ENCODE assay signal across 20 mouse cellular contexts in the genomic region with DNA sequence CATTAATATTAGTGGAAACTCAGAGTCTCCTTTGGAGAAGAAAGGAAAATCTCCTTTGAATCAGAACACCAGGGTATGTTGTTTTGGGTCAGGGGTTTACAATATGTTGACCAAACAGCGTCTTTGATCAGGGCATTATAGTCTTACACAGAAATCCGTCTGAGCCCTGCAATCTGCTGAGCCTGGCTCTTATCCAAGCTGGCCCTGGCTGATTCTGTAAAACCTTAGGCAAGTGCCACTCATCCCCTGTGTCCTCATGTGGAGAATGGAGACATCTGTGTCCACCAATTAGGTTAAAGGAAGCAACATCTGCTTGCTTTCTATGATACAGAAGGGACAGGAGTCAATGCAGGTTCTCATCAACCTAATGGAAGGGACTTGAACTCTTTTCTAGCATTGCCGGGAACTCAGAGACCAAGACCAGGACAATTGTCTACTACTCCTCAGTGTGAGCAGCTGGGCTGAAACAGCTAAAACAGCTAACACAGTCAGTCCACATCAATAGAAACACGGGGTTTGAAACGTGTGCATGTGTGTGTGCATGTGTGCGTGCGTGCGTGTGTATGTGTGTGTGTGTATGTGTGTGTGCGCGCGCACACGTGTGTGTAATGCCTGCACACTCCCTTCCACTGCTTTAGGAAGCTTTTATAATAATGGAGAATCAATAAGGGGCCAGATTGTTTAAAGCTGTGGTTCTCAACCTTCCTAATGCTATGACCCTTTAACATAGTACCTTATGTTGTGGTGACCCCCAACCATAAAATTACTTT. TPM values are rescaled to one million over a fixed set of nuclear protein-coding genes. Genes with fewer than 3 reads are reported as not detected.
A peak's percentile ranks its signal among the peaks of the same experiment; 100 is the strongest.
DNase-seq lines count a peak whose midpoint lies in the region; ATAC-seq and TF ChIP-seq lines count a peak whose summit lies in the region.
"Had no signal": no experiment of that assay in that cellular context is flagged by ENCODE, and none has a peak within 500 bp of the region (broad histone marks: within the 10 kb centered on the region; RNA-seq: fewer than 3 reads in every experiment).

No protein-coding gene starts in this region.

- peak; percentile 39 for DNase-seq in adrenal gland, postnatal 10 days
- DNase-seq in adrenal gland, postnatal 25 days, result no peak
- peak; percentile 84 for DNase-seq in heart, adult 11 months
- DNase-seq in heart, postnatal 4 days, result no peak
- DNase-seq in intestine, embryonic 14.5 days (ENCODE audit: low spot score), result peak; percentile 42
- DNase-seq in midbrain, postnatal 0 days (ENCODE audit: low spot score), result peak; percentile 53
- no peak for DNase-seq in T-cell, adult 2 months (ENCODE audit: low spot score)
- DNase-seq: adrenal gland, postnatal 36 days; gastrocnemius, postnatal 14 days; heart, postnatal 10 days; kidney, postnatal 25 days; layer of hippocampus, adult 9-11 months; lung, adult 2 months; lung, postnatal 4 days; right cerebral cortex, adult 18-20 months; thymus, postnatal 14 days had no signal

- no peak for TF ChIP-seq CTCF in intestine, postnatal 0 days (IDR thresholded peaks at IDR 0.05; ENCODE audit: low read depth)
- no peak for TF ChIP-seq CTCF in midbrain, postnatal 0 days (IDR thresholded peaks at IDR 0.05)

- no peaks in the 10 kb centered on the region for H3K9me3 ChIP-seq in intestine, embryonic 14.5 days (ENCODE audit: control insufficient read depth, low read length)
- no peaks in the 10 kb centered on the region for H3K9me3 ChIP-seq in intestine, postnatal 0 days (ENCODE audit: control insufficient read depth)
- H3K9me3 ChIP-seq in midbrain, postnatal 0 days (ENCODE audit: low read length), result no peaks in the 10 kb centered on the region
- H3K9me3 ChIP-seq: embryonic facial prominence, embryonic 15.5 days; neural tube, embryonic 12.5 days had no signal

- ATAC-seq in intestine, embryonic 14.5 days (replicated peaks; ENCODE audit: low FRiP score, low TSS enrichment, low read depth), result no peak
- ATAC-seq in intestine, postnatal 0 days, result no peak
- ATAC-seq in midbrain, postnatal 0 days (ENCODE audit: low FRiP score), result no peak
- ATAC-seq: intestine, embryonic 16.5 days had no signal

- no peaks in the 10 kb centered on the region for H3K27me3 ChIP-seq in intestine, embryonic 14.5 days (replicated peaks; ENCODE audit: control insufficient read depth, insufficient read depth, low read length)
- H3K27me3 ChIP-seq in intestine, postnatal 0 days (replicated peaks; ENCODE audit: control insufficient read depth, insufficient read depth, low read length), result no peaks in the 10 kb centered on the region
- no peaks in the 10 kb centered on the region for H3K27me3 ChIP-seq in midbrain, postnatal 0 days (ENCODE audit: insufficient read depth, low read length)
- H3K27me3 ChIP-seq: embryonic facial prominence, embryonic 15.5 days; neural tube, embryonic 12.5 days had no signal

- peaks cover 8% of the 10 kb centered on the region for H3K4me1 ChIP-seq in intestine, embryonic 14.5 days (replicated peaks; ENCODE audit: control insufficient read depth, insufficient read depth, low read length)
- no peaks in the 10 kb centered on the region for H3K4me1 ChIP-seq in intestine, postnatal 0 days (replicated peaks; ENCODE audit: control insufficient read depth, insufficient read depth, low read length)
- H3K4me1 ChIP-seq in midbrain, postnatal 0 days (ENCODE audit: insufficient read depth, low read length), result peaks cover 13% of the 10 kb centered on the region
- H3K4me1 ChIP-seq: neural tube, embryonic 12.5 days had no signal

- H3K36me3 ChIP-seq in intestine, embryonic 14.5 days (ENCODE audit: control insufficient read depth, insufficient read depth, low read length), result no peaks in the 10 kb centered on the region
- H3K36me3 ChIP-seq in intestine, postnatal 0 days (ENCODE audit: control insufficient read depth, insufficient read depth), result no peaks in the 10 kb centered on the region
- no peaks in the 10 kb centered on the region for H3K36me3 ChIP-seq in midbrain, postnatal 0 days (ENCODE audit: insufficient read depth, low read length)
- H3K36me3 ChIP-seq: embryonic facial prominence, embryonic 15.5 days; neural tube, embryonic 12.5 days had no signal

- H3K9ac ChIP-seq in intestine, embryonic 14.5 days (ENCODE audit: low read length), result no peak overlapping the region
- H3K9ac ChIP-seq in intestine, postnatal 0 days (ENCODE audit: low read depth, low read length), result no peak overlapping the region
- no peak overlapping the region for H3K9ac ChIP-seq in midbrain, postnatal 0 days (replicated peaks; ENCODE audit: low read length, poor library complexity, severe bottlenecking)
- H3K9ac ChIP-seq: embryonic facial prominence, embryonic 15.5 days; neural tube, embryonic 12.5 days had no signal

- H3K27ac ChIP-seq in intestine, embryonic 14.5 days (ENCODE audit: low read depth), result no peak overlapping the region
- H3K27ac ChIP-seq in intestine, postnatal 0 days (ENCODE audit: low read depth, low read length), result no peak overlapping the region
- no peak overlapping the region for H3K27ac ChIP-seq in midbrain, postnatal 0 days (ENCODE audit: low read depth, low read length)
- H3K27ac ChIP-seq: embryonic facial prominence, embryonic 15.5 days; neural tube, embryonic 12.5 days had no signal

- H3K4me2 ChIP-seq in intestine, embryonic 14.5 days (ENCODE audit: low read length), result no peak overlapping the region
- H3K4me2 ChIP-seq in intestine, postnatal 0 days (replicated peaks; ENCODE audit: low read depth), result no peak overlapping the region
- H3K4me2 ChIP-seq in midbrain, postnatal 0 days (ENCODE audit: low read depth, low read length, poor library complexity, severe bottlenecking), result no peak overlapping the region
- H3K4me2 ChIP-seq: embryonic facial prominence, embryonic 15.5 days; neural tube, embryonic 12.5 days had no signal

- 89% methylated on average over 12 of the region's 12 CpGs for WGBS in intestine, embryonic 14.5 days
- WGBS in intestine, postnatal 0 days, result 87% methylated on average over 12 of the region's 12 CpGs
- WGBS in midbrain, postnatal 0 days, result 79% methylated on average over 12 of the region's 12 CpGs

- no peak overlapping the region for H3K4me3 ChIP-seq in intestine, embryonic 14.5 days (ENCODE audit: low read depth, low read length)
- no peak overlapping the region for H3K4me3 ChIP-seq in intestine, postnatal 0 days (ENCODE audit: low read depth, low read length)
- no peak overlapping the region for H3K4me3 ChIP-seq in midbrain, postnatal 0 days (ENCODE audit: low read depth, low read length)
- H3K4me3 ChIP-seq: embryonic facial prominence, embryonic 15.5 days; neural tube, embryonic 12.5 days had no signal

RNA-seq across cellular contexts. Expression of gene Arhgap31, which starts 42.3 kb away (rescaled TPM):
- total RNA-seq in adrenal gland, postnatal 10 days (2021), result 10 to 100 TPM; 31.6 to 36.3 TPM
- 26.1 and 28.4 TPM in 2 replicates for total RNA-seq in adrenal gland, postnatal 25 days (2021)
- total RNA-seq in heart, postnatal 4 days (2021), result 10 to 100 TPM; 68.2 to 73.4 TPM
- 10.9 and 11.7 TPM in 2 replicates for polyA plus RNA-seq in intestine, embryonic 14.5 days (2014; fragmentation: Nextera tagmentation; extraction: Ambion mirVana)
- 2.8 and 3.1 TPM in 2 replicates for polyA plus RNA-seq in intestine, postnatal 0 days (2015; fragmentation: Nextera tagmentation; extraction: Ambion mirVana)
- 10.0 and 10.5 TPM in 2 replicates for total RNA-seq in midbrain, postnatal 0 days (2014; rRNA removed)
- 2.9 and 3.2 TPM in 2 replicates for polyA plus RNA-seq in midbrain, postnatal 0 days (2015; fragmentation: Nextera tagmentation; extraction: Ambion mirVana)

Comparison
In these comparisons a context has a peak if more than half of its experiments do, and no peak if none do; other contexts are left out.
1. DNase-seq: peak in adrenal gland, postnatal 10 days (single experiment), heart, adult 11 months (single experiment), intestine, embryonic 14.5 days (single experiment) and midbrain, postnatal 0 days (single experiment); none in adrenal gland, postnatal 25 days (single experiment), heart, postnatal 4 days (single experiment) and T-cell, adult 2 months (single experiment).